Mouse (Mus musculus): ENCODE measurements around the gene Mindy4b-ps.

DNA sequence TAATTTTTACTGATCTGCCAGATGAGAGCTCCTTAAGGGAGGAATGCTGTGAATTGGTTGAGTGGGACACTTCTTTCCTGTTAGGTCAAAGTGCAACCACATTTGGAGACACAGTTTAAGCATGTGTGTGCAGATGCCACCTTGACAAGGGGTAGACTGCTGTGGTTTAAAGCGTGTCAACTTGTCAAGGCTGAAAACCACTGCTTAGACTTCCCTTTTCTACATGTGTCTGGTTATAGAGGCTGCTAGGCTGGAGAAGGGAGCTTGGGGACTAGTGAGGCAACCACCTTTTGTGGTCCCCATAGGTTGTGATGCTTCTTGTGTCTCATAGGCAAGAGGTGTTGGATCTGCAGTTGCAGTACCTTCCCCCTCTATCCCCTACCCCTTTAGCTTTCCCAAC is 74.2 kb downstream of the Mindy4b-ps start:
- no peak for TF ChIP-seq CTCF (IDR thresholded peaks at IDR 0.05; ENCODE audit: low read depth, low read length)
- TF ChIP-seq GATA1 (IDR thresholded peaks at IDR 0.05; ENCODE audit: borderline replicate concordance, low read length) = no peak
- no peak for TF ChIP-seq TAL1 (conservative IDR thresholded peaks at IDR 0.05; ENCODE audit: low read depth, low read length)
- TF ChIP-seq POLR2AphosphoS5 (IDR thresholded peaks at IDR 0.05; ENCODE audit: insufficient replicate concordance, low read depth, low read length) = no peak
